Mouse (Mus musculus): ENCODE measurements around the gene Hexim1.

- TF ChIP-seq ZC3H11A (IDR thresholded peaks at IDR 0.05; ENCODE audit: borderline replicate concordance, low read depth, low read length) (no peak), HCFC1 (IDR thresholded peaks at IDR 0.05; ENCODE audit: borderline replicate concordance, insufficient read depth, low read length) (no peak), CHD2 (IDR thresholded peaks at IDR 0.05; ENCODE audit: low read depth, low read length) (0 out of 2 replicates have a peak, but pooled peaks have one; percentile 25), MAFK (IDR thresholded peaks at IDR 0.05; ENCODE audit: insufficient read depth, low read depth, low read length) (no peak)
Measured at GRCm38 (mm10) chr11:103131701-103132575, 15.9 kb downstream of the Hexim1 start, which contains the start of gene Hexim2.
